Mouse (Mus musculus) heart, postnatal 14 days (tissue): ENCODE results near the gene Npsr1. TPM values are rescaled to one million over a fixed set of nuclear protein-coding genes. Genes with fewer than 3 reads are reported as not detected.

Experiments
- DNase-seq, 2 experiments: peaks; one replicate each; pipeline ENCODE4 v3.0.0; 2021 to 2022
- intact Hi-C: fragments of 180-260 bp; cut with DNase I; formaldehyde crosslinking; loops from one replicate; pipeline ENCODE4 v1.15.1; 2025
- total RNA-seq, 2 experiments: library from RNA; stranded (reverse); gene quantifications; 2 replicates each; pipeline ENCODE4 v1.2.3; 2021

Gene Npsr1
- total RNA-seq, 2 experiments from 2014 or later = not detected

- no peak for DNase-seq
These were observed 119.9 kb downstream of the Npsr1 start for GRCm38 (mm10) chr9:24217721-24218120.

GRCm38 (mm10) chr9:24236461-24236860, 138.7 kb downstream of the Npsr1 start:
- intact Hi-C loops = no loop called here
- no peak for DNase-seq

More at GRCm38 (mm10) chr9:24217721-24218120, 119.9 kb downstream of the Npsr1 start:
- intact Hi-C loops = no loop called here

GRCm38 (mm10) chr9:24247557-24247956, 149.8 kb downstream of the Npsr1 start:
- intact Hi-C loops = no loop called here
- DNase-seq = no peak

- no peak for DNase-seq
These were observed 156.4 kb downstream of the Npsr1 start for GRCm38 (mm10) chr9:24254236-24254635.

GRCm38 (mm10) chr9:24280498-24281287, 182.9 kb downstream of the Npsr1 start:
- no peak for DNase-seq
- intact Hi-C loops = no loop called here

More at GRCm38 (mm10) chr9:24254236-24254635, 156.4 kb downstream of the Npsr1 start:
- intact Hi-C loops = no loop called here

GRCm38 (mm10) chr9:24282617-24283016, 184.8 kb downstream of the Npsr1 start:
- intact Hi-C loops = no loop called here

GRCm38 (mm10) chr9:24283071-24283470, 185.3 kb downstream of the Npsr1 start:
- no peak for DNase-seq
- intact Hi-C loops = no loop called here

More at GRCm38 (mm10) chr9:24282617-24283016, 184.8 kb downstream of the Npsr1 start:
- no peak for DNase-seq

GRCm38 (mm10) chr9:24283536-24283935, 185.7 kb downstream of the Npsr1 start:
- intact Hi-C loops = no loop called here
- DNase-seq = no peak

- no peak for DNase-seq
- intact Hi-C loops = no loop called here
These were observed 186.7 kb downstream of the Npsr1 start for GRCm38 (mm10) chr9:24284239-24285084.

- DNase-seq = no peak
- intact Hi-C loops = no loop called here
These were observed 187.6 kb downstream of the Npsr1 start for GRCm38 (mm10) chr9:24285419-24285818.

GRCm38 (mm10) chr9:24291385-24291784, 193.6 kb downstream of the Npsr1 start:
- DNase-seq = peak in 1 of 2 experiments; percentile 8
- intact Hi-C loops = no loop called here

GRCm38 (mm10) chr9:24293252-24293959, 195.6 kb downstream of the Npsr1 start:
- intact Hi-C loops = no loop called here
- DNase-seq = no peak

- intact Hi-C loops = no loop called here
- no peak for DNase-seq
These were observed 205.1 kb downstream of the Npsr1 start for GRCm38 (mm10) chr9:24302906-24303305.

- DNase-seq = no peak
- intact Hi-C loops = no loop called here
These were observed 209.2 kb downstream of the Npsr1 start for GRCm38 (mm10) chr9:24306990-24307389.

- no peak for DNase-seq
- intact Hi-C loops = no loop called here
These were observed 209.6 kb downstream of the Npsr1 start for GRCm38 (mm10) chr9:24307400-24307799.

GRCm38 (mm10) chr9:24315835-24316234, 218.0 kb downstream of the Npsr1 start:
- no peak for DNase-seq
- intact Hi-C loops = no loop called here

- no peak for DNase-seq
- intact Hi-C loops = no loop called here
These were observed 233.9 kb downstream of the Npsr1 start for GRCm38 (mm10) chr9:24331661-24332060.

GRCm38 (mm10) chr9:24341321-24341720, 243.5 kb downstream of the Npsr1 start:
- intact Hi-C loops = no loop called here
- DNase-seq = no peak

GRCm38 (mm10) chr9:24347011-24347410, 249.2 kb downstream of the Npsr1 start:
- no peak for DNase-seq

GRCm38 (mm10) chr9:24349510-24349909, 251.7 kb downstream of the Npsr1 start:
- DNase-seq = no peak

More at GRCm38 (mm10) chr9:24347011-24347410, 249.2 kb downstream of the Npsr1 start:
- intact Hi-C loops = no loop called here

GRCm38 (mm10) chr9:24351402-24351801, 253.6 kb downstream of the Npsr1 start:
- DNase-seq = no peak
- intact Hi-C loops = no loop called here

More at GRCm38 (mm10) chr9:24349510-24349909, 251.7 kb downstream of the Npsr1 start:
- intact Hi-C loops = no loop called here
